Mouse (Mus musculus) left cerebral cortex, postnatal 25 days (tissue): ENCODE measurements at regions not wholly inside any gene's neighbourhood (a gene's known extent, or its start where the extent isn't known, plus 50 kb on each side); places are given as distances from the start of the nearest gene placed in this dataset.

Source experiments
- DNase-seq, 2 experiments: peaks; one replicate each; pipeline ENCODE4 v3.0.0; 2022; ENCODE audit warnings: low spot score in 2 of 2, mixed read lengths in 1 of 2
- intact Hi-C: fragments of 180-260 bp; cut with DNase I; formaldehyde crosslinking; loops from one replicate; pipeline ENCODE4 v1.15.1; 2025

- DNase-seq, result peak in 1 of 2 experiments; percentile 28
- intact Hi-C loops, result loop anchor here (2.0 to 5.0 kb wide), 3 partner anchors 112 to 234 kb away; no protein-coding TSS in a partner anchor
Measured at GRCm38 (mm10) chr1:137898891-137899290, 276.6 kb downstream of the Ptprc start.

GRCm38 (mm10) chr1:137898397-137898796 is 277.1 kb downstream of the Ptprc start:
- peak; percentile 91 to 98 for DNase-seq
- intact Hi-C loops, result loop anchor here (2.0 to 5.0 kb wide), 3 partner anchors 111 to 234 kb away; no protein-coding TSS in a partner anchor

GRCm38 (mm10) chr1:137881656-137882055 is 293.9 kb downstream of the Ptprc start:
- no peak for DNase-seq
- intact Hi-C loops, result no loop called here

- intact Hi-C loops, result no loop called here
Measured at GRCm38 (mm10) chr1:137874361-137874760, 301.1 kb downstream of the Ptprc start.

GRCm38 (mm10) chr1:137873628-137874027 is 301.9 kb downstream of the Ptprc start:
- intact Hi-C loops, result no loop called here

More at GRCm38 (mm10) chr1:137874361-137874760, 301.1 kb downstream of the Ptprc start:
- DNase-seq, result no peak

GRCm38 (mm10) chr1:137865030-137865429 is 310.5 kb downstream of the Ptprc start:
- DNase-seq, result no peak
- intact Hi-C loops, result no loop called here

More at GRCm38 (mm10) chr1:137873628-137874027, 301.9 kb downstream of the Ptprc start:
- no peak for DNase-seq

- intact Hi-C loops, result no loop called here
- no peak for DNase-seq
Measured at GRCm38 (mm10) chr1:137863506-137863905, 312.0 kb downstream of the Ptprc start.

GRCm38 (mm10) chr1:137852262-137852661 is 323.2 kb downstream of the Ptprc start:
- DNase-seq, result no peak
- intact Hi-C loops, result no loop called here

GRCm38 (mm10) chr1:137847311-137847923 is 328.1 kb downstream of the Ptprc start:
- intact Hi-C loops, result no loop called here
- DNase-seq, result peak; percentile 44 to 67

GRCm38 (mm10) chr1:137846857-137847256 is 328.7 kb downstream of the Ptprc start:
- no peak for DNase-seq
- intact Hi-C loops, result no loop called here

- intact Hi-C loops, result no loop called here
- no peak for DNase-seq
Measured at GRCm38 (mm10) chr1:137840531-137840930, 335.0 kb downstream of the Ptprc start.

GRCm38 (mm10) chr1:137839703-137840102 is 335.8 kb downstream of the Ptprc start:
- intact Hi-C loops, result no loop called here

GRCm38 (mm10) chr1:137839263-137839662 is 336.2 kb downstream of the Ptprc start:
- DNase-seq, result no peak
- intact Hi-C loops, result no loop called here

More at GRCm38 (mm10) chr1:137839703-137840102, 335.8 kb downstream of the Ptprc start:
- DNase-seq, result no peak

GRCm38 (mm10) chr1:137838357-137838756 is 337.2 kb downstream of the Ptprc start:
- intact Hi-C loops, result no loop called here
- DNase-seq, result no peak

GRCm38 (mm10) chr1:137833535-137833934 is 342.0 kb downstream of the Ptprc start:
- no peak for DNase-seq
- intact Hi-C loops, result no loop called here

- no peak for DNase-seq
- intact Hi-C loops, result no loop called here
Measured at GRCm38 (mm10) chr1:137831284-137831683, 344.2 kb downstream of the Ptprc start.

GRCm38 (mm10) chr1:137827379-137827778 is 348.1 kb downstream of the Ptprc start:
- peak; percentile 4 to 51 for DNase-seq
- intact Hi-C loops, result no loop called here

- no peak for DNase-seq
- intact Hi-C loops, result no loop called here
Measured at GRCm38 (mm10) chr1:137815401-137815888, 360.1 kb downstream of the Ptprc start.

- no peak for DNase-seq
Measured at GRCm38 (mm10) chr1:137814556-137814955, 361.0 kb downstream of the Ptprc start.

GRCm38 (mm10) chr1:137813716-137814115 is 361.8 kb downstream of the Ptprc start:
- intact Hi-C loops, result no loop called here

More at GRCm38 (mm10) chr1:137814556-137814955, 361.0 kb downstream of the Ptprc start:
- intact Hi-C loops, result no loop called here

GRCm38 (mm10) chr1:137811981-137812380 is 363.5 kb downstream of the Ptprc start:
- intact Hi-C loops, result no loop called here
- DNase-seq, result no peak

More at GRCm38 (mm10) chr1:137813716-137814115, 361.8 kb downstream of the Ptprc start:
- DNase-seq, result no peak
